Mouse (Mus musculus) spleen, adult 2 months (tissue): ENCODE measurements around the gene Zdhhc1. TPM values are rescaled to one million over a fixed set of nuclear protein-coding genes. Genes with fewer than 3 reads are reported as not detected.

ENCODE experiments used
- DNase-seq, 2 experiments: peaks; one replicate each; pipeline versions ENCODE4 v3.0.0 to v3.0.0-alpha.2; 2012 to 2021; ENCODE audit warnings: low spot score in 2 of 2, low read depth in 1 of 2
- H3K27ac ChIP-seq: fragments of 200-500 bp; 2 replicates; pipeline ENCODE4 v1.5.1; 2012; ENCODE audit warnings: low read length, inconsistent platforms; ENCODE audit not compliant: insufficient read depth
- H3K27me3 ChIP-seq: fragments of 200-500 bp; 2 replicates; pipeline ENCODE4 v1.6.1; 2012; ENCODE audit warnings: mild to moderate bottlenecking, moderate library complexity, low read length, inconsistent platforms; ENCODE audit not compliant: control insufficient read depth, insufficient read depth
- H3K36me3 ChIP-seq: fragments of 200-500 bp; 2 replicates; pipeline ENCODE4 v1.6.1; 2012; ENCODE audit warnings: mild to moderate bottlenecking, low read length, inconsistent platforms; ENCODE audit not compliant: control insufficient read depth, insufficient read depth
- H3K4me1 ChIP-seq: fragments of 200-500 bp; 2 replicates; pipeline ENCODE4 v1.6.1; 2011; ENCODE audit warnings: inconsistent platforms; ENCODE audit not compliant: control insufficient read depth, insufficient read depth, insufficient read length
- H3K4me3 ChIP-seq: fragments of 200-500 bp; 2 replicates; pipeline ENCODE4 v1.5.1; 2011; ENCODE audit warnings: mild to moderate bottlenecking, inconsistent platforms; ENCODE audit not compliant: insufficient read depth, insufficient read length; ENCODE audit errors: extremely low read depth
- CTCF ChIP-seq: fragments of 200-500 bp; IDR thresholded peaks from 2 replicates; pipeline ENCODE4 v1.5.1; 2011; ENCODE audit warnings: mild to moderate bottlenecking, inconsistent platforms; ENCODE audit not compliant: insufficient read depth, insufficient read length, insufficient replicate concordance; ENCODE audit errors: extremely low read depth
- POLR2A ChIP-seq: fragments of 200-500 bp; IDR thresholded peaks from 2 replicates; pipeline ENCODE4 v1.6.1; 2011; ENCODE audit warnings: low read depth, low read length, inconsistent platforms
- WGBS: fragments of 180-500 bp; shearing (Covaris S2); methylation state at CpG from one replicate; pipeline ENCODE4 v1.1.7; 2018; 5-methylcytosine and 5-hydroxymethylcytosine counted together
- polyA plus RNA-seq: library from polyadenylated mRNA; depleted of rRNA; stranded (reverse); fragments of >200 nt; gene quantifications from 2 replicates; pipeline ENCODE4 v1.2.3, GENCODE M21; 2012

Zdhhc1 gene
- polyA plus RNA-seq, 1 experiment, result 15.3 TPM

DNA sequence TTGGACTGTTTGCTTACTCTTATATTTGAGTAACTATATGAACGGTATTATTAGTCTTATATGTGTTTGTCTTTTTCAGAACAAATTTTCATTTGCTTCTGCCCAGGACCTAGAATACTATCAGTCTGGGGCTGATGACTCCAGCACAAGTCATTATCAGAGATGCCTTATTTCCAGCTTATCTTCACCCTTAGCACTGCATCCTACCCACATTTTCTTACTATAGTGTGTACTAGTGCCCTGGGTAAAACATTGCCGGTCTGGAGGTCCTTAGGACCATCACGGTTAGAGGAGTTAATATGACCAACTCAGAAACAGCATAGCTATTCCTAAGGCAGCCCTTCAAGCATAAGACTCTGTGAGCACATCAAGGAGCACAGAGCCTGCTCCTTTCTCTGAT is 48.5 kb downstream of the Zdhhc1 start:
- Histone ChIP-seq H3K27me3 (no peaks in the 10 kb centered on the region), H3K36me3 (no peaks in the 10 kb centered on the region), H3K4me3 (no peak overlapping the region), H3K27ac (no peak overlapping the region), H3K4me1 (no peaks in the 10 kb centered on the region)
- 77% methylated on average over 3 of the region's 3 CpGs for WGBS
- no peak for TF ChIP-seq POLR2A
- no peak for TF ChIP-seq CTCF
- DNase-seq, result no peak

DNA sequence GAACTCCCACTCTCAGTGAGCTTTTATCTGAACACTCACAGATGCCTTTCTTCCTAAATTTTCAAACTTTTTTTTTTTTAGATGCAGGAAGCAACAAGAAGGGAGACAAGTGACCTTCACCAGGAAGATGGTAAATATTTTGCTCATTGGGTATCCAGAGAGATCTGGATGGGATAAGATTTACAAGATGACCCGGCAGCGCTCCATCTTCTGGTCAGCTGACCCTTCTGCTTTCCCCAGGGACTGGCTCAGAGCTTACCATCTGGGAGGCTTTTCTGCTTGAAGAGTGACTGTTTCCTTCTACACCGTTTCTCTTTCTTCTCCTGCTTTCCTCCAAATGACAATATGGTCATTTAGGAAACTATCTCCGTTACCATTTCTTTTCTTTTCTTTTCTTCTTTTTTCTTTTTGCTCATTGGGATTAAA is 50.6 kb downstream of the Zdhhc1 start:
- TF ChIP-seq CTCF (no peak), POLR2A (no peak)
- no peak overlapping the region for H3K4me3 ChIP-seq

DNA sequence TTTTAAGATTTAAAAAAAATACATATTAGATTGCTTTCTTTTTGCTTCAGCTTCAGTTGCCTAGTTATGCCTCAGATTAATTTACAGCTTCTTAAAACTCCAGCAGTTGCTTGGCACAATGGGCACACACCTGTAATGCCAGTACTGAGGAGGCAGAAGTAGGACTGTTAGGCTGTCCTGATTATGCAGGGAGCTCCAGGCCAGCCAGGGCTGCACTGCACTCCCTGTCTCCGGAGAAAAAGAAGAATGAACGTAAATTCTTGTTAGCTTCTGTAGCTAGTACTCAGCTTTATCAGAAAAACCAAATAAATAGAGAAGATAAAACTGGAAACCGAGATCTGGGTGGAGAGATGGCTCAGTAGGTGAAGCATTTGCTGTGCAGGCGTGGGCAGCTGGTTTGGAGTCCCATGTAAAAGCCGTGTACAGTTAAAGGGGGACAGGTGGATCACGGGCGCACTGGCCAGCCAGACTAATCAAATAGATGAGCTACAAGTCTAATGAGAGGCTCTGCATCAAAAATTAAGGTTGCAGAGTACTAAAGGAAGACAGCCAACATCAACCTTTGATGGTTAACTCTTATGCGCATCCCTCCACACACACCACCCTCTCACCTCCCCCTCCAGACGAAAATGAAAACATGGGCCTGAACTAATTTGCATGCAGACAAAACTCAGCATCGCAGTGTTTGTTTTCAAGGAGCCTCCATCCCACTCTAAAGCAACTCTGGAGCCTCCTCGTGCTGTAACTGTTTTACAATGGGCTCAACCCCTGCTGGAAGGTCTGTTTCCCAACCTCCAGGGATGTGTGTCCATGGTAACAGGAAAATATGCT is 51.2 kb downstream of the Zdhhc1 start:
- TF ChIP-seq POLR2A (no peak), CTCF (no peak)
- H3K27ac ChIP-seq, result no peak overlapping the region
- DNase-seq, result no peak
- H3K4me3 ChIP-seq, result no peak overlapping the region
- H3K27me3 ChIP-seq, result no peaks in the 10 kb centered on the region
- 67% methylated on average over 11 of the region's 11 CpGs for WGBS
- H3K4me1 ChIP-seq, result no peaks in the 10 kb centered on the region
- no peaks in the 10 kb centered on the region for H3K36me3 ChIP-seq

More for the DNA sequence above, 50.6 kb downstream of the Zdhhc1 start:
- no peaks in the 10 kb centered on the region for H3K4me1 ChIP-seq
- H3K27me3 ChIP-seq, result no peaks in the 10 kb centered on the region
- H3K36me3 ChIP-seq, result no peaks in the 10 kb centered on the region
- no peak overlapping the region for H3K27ac ChIP-seq
- no peak for DNase-seq
- WGBS, result 62% methylated on average over 4 of the region's 4 CpGs

GRCm38 (mm10) chr8:105442661-105443060 is 54.0 kb downstream of the Zdhhc1 start:
- Histone ChIP-seq H3K27ac (no peak overlapping the region), H3K36me3 (no peaks in the 10 kb centered on the region), H3K27me3 (no peaks in the 10 kb centered on the region), H3K4me1 (no peaks in the 10 kb centered on the region), H3K4me3 (no peak overlapping the region)
- TF ChIP-seq CTCF (no peak), POLR2A (no peak)
- WGBS, result 90% methylated on average over 5 of the region's 5 CpGs
- no peak for DNase-seq

GRCm38 (mm10) chr8:105441433-105441832 is 55.3 kb downstream of the Zdhhc1 start:
- H3K4me3 ChIP-seq, result no peak overlapping the region
- peak; percentile 26; the same call in 1 of the 2 replicates for TF ChIP-seq CTCF
- TF ChIP-seq POLR2A, result no peak
- WGBS, result 11% methylated on average over 6 of the region's 6 CpGs
- no peaks in the 10 kb centered on the region for H3K27me3 ChIP-seq
- no peak overlapping the region for H3K27ac ChIP-seq
- no peaks in the 10 kb centered on the region for H3K4me1 ChIP-seq
- DNase-seq, result peak in 1 of 2 experiments; percentile 13
- H3K36me3 ChIP-seq, result no peaks in the 10 kb centered on the region

GRCm38 (mm10) chr8:105438865-105439264 is 57.8 kb downstream of the Zdhhc1 start:
- H3K27me3 ChIP-seq, result no peaks in the 10 kb centered on the region
- H3K4me1 ChIP-seq, result no peaks in the 10 kb centered on the region
- no peaks in the 10 kb centered on the region for H3K36me3 ChIP-seq
- no peak overlapping the region for H3K4me3 ChIP-seq
- WGBS, result 75% methylated on average over 5 of the region's 5 CpGs
- no peak overlapping the region for H3K27ac ChIP-seq
- TF ChIP-seq POLR2A, result no peak
- no peak for TF ChIP-seq CTCF
- DNase-seq, result no peak
